Mouse (Mus musculus) CH12.LX (cell line): ENCODE results near the gene Selplg. TPM values are rescaled to one million over a fixed set of nuclear protein-coding genes. Genes with fewer than 3 reads are reported as not detected.

Experiments used
- DNase-seq: peaks from one replicate; pipeline ENCODE4 v3.0.0-alpha.2; 2013; ENCODE audit errors: extremely low read depth
- H3K27ac ChIP-seq: 2 replicates; pipeline ENCODE4 v1.5.1; 2012; ENCODE audit warnings: low read depth, mild to moderate bottlenecking, control low read depth, moderate library complexity; ENCODE audit not compliant: insufficient read depth
- H3K27me3 ChIP-seq: replicated peaks from 2 replicates; pipeline ENCODE3; 2012; ENCODE audit warnings: inconsistent platforms
- H3K36me3 ChIP-seq, 2 experiments: replicated peaks in 1 of 2; 2 replicates each; pipeline versions ENCODE3 to v1.6.1; 2012; ENCODE audit warnings: inconsistent platforms in 1 of 2, low read length in 1 of 2, mild to moderate bottlenecking in 1 of 2, mixed read lengths in 1 of 2, moderate library complexity in 1 of 2; ENCODE audit not compliant: control insufficient read depth in 1 of 2, insufficient read depth in 1 of 2
- H3K4me1 ChIP-seq, 2 experiments: 2 replicates each; pipeline ENCODE4 v1.6.1; 2012; ENCODE audit warnings: inconsistent platforms in 1 of 2, moderate library complexity in 1 of 2; ENCODE audit not compliant: insufficient read depth in 2 of 2, control insufficient read depth in 1 of 2
- H3K4me2 ChIP-seq: 2 replicates; pipeline ENCODE4 v1.6.1; 2012; ENCODE audit warnings: low read depth, mild to moderate bottlenecking, control low read depth; ENCODE audit not compliant: poor library complexity, insufficient read depth, severe bottlenecking
- H3K4me3 ChIP-seq, 3 experiments: fragments of 150-350 bp in 1 of 3; sonication (generic) in 1 of 3; replicated peaks in 1 of 3; 2 replicates each; pipeline versions ENCODE3 to v1.5.1; 2011 to 2012; ENCODE audit warnings: low read depth in 2 of 3, low read length in 2 of 3, mild to moderate bottlenecking in 2 of 3, moderate library complexity in 2 of 3, control low read depth in 1 of 3, improper control_type of control experiment in 1 of 3, inconsistent platforms in 1 of 3, mixed read lengths in 1 of 3; ENCODE audit not compliant: poor library complexity in 1 of 3
- H3K79me2 ChIP-seq: replicated peaks from 2 replicates; pipeline ENCODE4 v1.6.1; 2012; ENCODE audit warnings: mild to moderate bottlenecking, moderate library complexity; ENCODE audit not compliant: control insufficient read depth, poor library complexity, insufficient read depth, severe bottlenecking; ENCODE audit errors: extremely low read depth
- H3K9ac ChIP-seq: 2 replicates; pipeline ENCODE4 v1.6.1; 2012; ENCODE audit warnings: low read depth, mild to moderate bottlenecking, control low read depth, moderate library complexity; ENCODE audit not compliant: insufficient read depth
- H3K9me3 ChIP-seq: replicated peaks from 2 replicates; pipeline ENCODE3; 2012; ENCODE audit warnings: low read length, inconsistent platforms, mixed read lengths
- CHD1 ChIP-seq: IDR thresholded peaks from 2 replicates; pipeline ENCODE4 v1.6.1; 2012; ENCODE audit warnings: low read depth, low read length, improper control_type of control experiment, inconsistent platforms
- CTCF ChIP-seq, 2 experiments: IDR thresholded peaks in 1 of 2; conservative IDR thresholded peaks in 1 of 2; 2 replicates each; pipeline ENCODE4 v1.5.1; 2011 to 2012; ENCODE audit warnings: low read depth in 2 of 2, low read length in 2 of 2, improper control_type of control experiment in 1 of 2, inconsistent platforms in 1 of 2, mild to moderate bottlenecking in 1 of 2, moderate library complexity in 1 of 2
- E2F4 ChIP-seq: IDR thresholded peaks from 2 replicates; pipeline ENCODE4 v1.6.1; 2011; ENCODE audit warnings: low read depth, low read length, improper control_type of control experiment; ENCODE audit not compliant: insufficient replicate concordance
- ELF1 ChIP-seq: IDR thresholded peaks from 2 replicates; pipeline ENCODE4 v1.6.1; 2014; ENCODE audit warnings: low read depth, mild to moderate bottlenecking, inconsistent platforms, low read length, improper control_type of control experiment
- ETS1 ChIP-seq: conservative IDR thresholded peaks from 2 replicates; pipeline ENCODE4 v1.6.1; 2012; ENCODE audit warnings: low read depth, mild to moderate bottlenecking, inconsistent platforms, low read length, improper control_type of control experiment, moderate library complexity
- GABPA ChIP-seq: IDR thresholded peaks from 2 replicates; pipeline ENCODE4 v1.6.1; 2012; ENCODE audit warnings: low read depth, low read length, improper control_type of control experiment, inconsistent platforms; ENCODE audit not compliant: insufficient replicate concordance
- JUN ChIP-seq: IDR thresholded peaks from 2 replicates; pipeline ENCODE4 v1.6.1; 2011; ENCODE audit warnings: low read depth, mild to moderate bottlenecking, low read length, improper control_type of control experiment, moderate library complexity; ENCODE audit not compliant: insufficient read depth
- JUND ChIP-seq: conservative IDR thresholded peaks from 2 replicates; pipeline ENCODE4 v1.6.1; 2011; ENCODE audit warnings: low read depth, low read length, improper control_type of control experiment
- KAT2A ChIP-seq: IDR thresholded peaks from 2 replicates; pipeline ENCODE4 v1.6.1; 2012; ENCODE audit warnings: low read length, improper control_type of control experiment, inconsistent platforms; ENCODE audit not compliant: insufficient replicate concordance
- MAFK ChIP-seq: IDR thresholded peaks from 2 replicates; pipeline ENCODE4 v1.6.1; 2011; ENCODE audit warnings: low read length, improper control_type of control experiment; ENCODE audit not compliant: insufficient replicate concordance
- MAZ ChIP-seq: IDR thresholded peaks from 2 replicates; pipeline ENCODE4 v1.6.1; 2012; ENCODE audit warnings: low read depth, mild to moderate bottlenecking, inconsistent platforms, low read length, improper control_type of control experiment, moderate library complexity
- PAX5 ChIP-seq: IDR thresholded peaks from 2 replicates; pipeline ENCODE4 v1.6.1; 2012; ENCODE audit warnings: low read length, inconsistent platforms, mixed read lengths
- POLR2A ChIP-seq: IDR thresholded peaks from 2 replicates; pipeline ENCODE4 v1.6.1; 2011; ENCODE audit warnings: low read depth, mild to moderate bottlenecking, improper control_type of control experiment, low read length
- POLR2AphosphoS2 ChIP-seq: IDR thresholded peaks from 2 replicates; pipeline ENCODE4 v1.6.1; 2011; ENCODE audit warnings: low read depth, low read length, improper control_type of control experiment
- RAD21 ChIP-seq: IDR thresholded peaks from 2 replicates; pipeline ENCODE4 v1.6.1; 2011; ENCODE audit warnings: low read depth, mild to moderate bottlenecking, low read length, improper control_type of control experiment, moderate library complexity
- RCOR1 ChIP-seq: conservative IDR thresholded peaks from 2 replicates; pipeline ENCODE4 v1.6.1; 2012; ENCODE audit warnings: low read depth, mild to moderate bottlenecking, inconsistent platforms, low read length, improper control_type of control experiment
- SIN3A ChIP-seq: IDR thresholded peaks from 2 replicates; pipeline ENCODE4 v1.6.1; 2012; ENCODE audit warnings: low read length, improper control_type of control experiment, inconsistent platforms
- SMC3 ChIP-seq: IDR thresholded peaks from 2 replicates; pipeline ENCODE4 v1.6.1; 2011; ENCODE audit warnings: low read depth, low read length, improper control_type of control experiment
- TBP ChIP-seq: conservative IDR thresholded peaks from 2 replicates; pipeline ENCODE4 v1.6.1; 2011; ENCODE audit warnings: low read depth, low read length, improper control_type of control experiment
- TCF12 ChIP-seq: IDR thresholded peaks from 2 replicates; pipeline ENCODE4 v1.6.1; 2014; ENCODE audit warnings: low read depth, mild to moderate bottlenecking, inconsistent platforms, low read length, improper control_type of control experiment
- ZC3H11A ChIP-seq: IDR thresholded peaks from 2 replicates; pipeline ENCODE4 v1.6.1; 2012; ENCODE audit warnings: low read depth, mild to moderate bottlenecking, inconsistent platforms, low read length, improper control_type of control experiment
- ZKSCAN1 ChIP-seq: IDR thresholded peaks from 2 replicates; pipeline ENCODE4 v1.6.1; 2012; ENCODE audit warnings: low read depth, inconsistent platforms, low read length, improper control_type of control experiment, borderline replicate concordance
- ZMIZ1 ChIP-seq: IDR thresholded peaks from 2 replicates; pipeline ENCODE4 v1.6.1; 2012; ENCODE audit warnings: low read depth, mild to moderate bottlenecking, inconsistent platforms, low read length, improper control_type of control experiment
- ZNF384 ChIP-seq: IDR thresholded peaks from 2 replicates; pipeline ENCODE4 v1.6.1; 2012; ENCODE audit warnings: low read depth, low read length, improper control_type of control experiment, inconsistent platforms
- dilution Hi-C: fragments of 300-500 bp; cut with MboI; formaldehyde crosslinking; loops from 2 replicates; pipeline ENCODE4 v1.14.3; 2020; ENCODE audit warnings: low sequenced_read_pairs; ENCODE audit not compliant: extremely low pct_unique_long_range_greater_than_20kb, extremely low pct_ligation_motif_present
- in situ Hi-C: fragments of 300-500 bp; cut with MboI; formaldehyde crosslinking; loops from 3 replicates; pipeline ENCODE4 v1.14.3; 2019; ENCODE audit warnings: low sequenced_read_pairs, low pct_ligation_motif_present, low pct_unique_long_range_greater_than_20kb, mixed read lengths
- polyA plus RNA-seq: library from polyadenylated mRNA; unstranded; fragments of >175 nt; gene quantifications from 2 replicates; pipeline ENCODE4 v1.2.1, GENCODE M21; 2012; ENCODE audit warnings: low read depth; ENCODE audit not compliant: insufficient read length
- total RNA-seq, 2 experiments: library from RNA; depleted of rRNA; stranded (reverse); fragments of 300-350 nt in 1 of 2; fragments of >200 nt in 1 of 2; gene quantifications; 2 replicates each; pipeline ENCODE4 v1.2.3; 2012 to 2014

Gene Selplg
- total and polyA plus RNA-seq, 3 experiments, result 29.4 to 58.5 (median 41.6) TPM

DNA sequence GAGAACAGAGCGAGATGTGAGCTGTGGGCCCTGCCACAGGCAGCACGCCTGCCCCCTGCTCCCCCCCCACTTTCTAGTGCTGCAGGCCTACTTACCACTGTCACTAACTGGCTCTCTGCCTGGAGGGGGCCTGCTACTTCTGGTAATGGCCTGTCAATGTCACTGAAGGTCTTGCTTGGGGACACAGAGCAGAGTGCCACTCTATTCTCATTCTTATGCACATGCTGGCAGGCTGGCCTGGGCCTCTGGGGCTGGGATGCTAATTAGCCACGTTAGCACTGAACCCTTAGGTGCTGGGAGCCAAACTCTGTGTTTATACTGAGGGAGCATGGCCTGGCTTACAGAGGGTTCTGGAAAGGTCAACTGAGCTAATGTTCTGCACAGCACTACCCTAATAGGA, 23.3 kb upstream of the Selplg start:
- H3K4me1 ChIP-seq, result peaks cover 3 to 11% of the 10 kb centered on the region in 2 experiments
- peaks cover 20 to 92% of the 10 kb centered on the region in 2 experiments for H3K36me3 ChIP-seq
- no peak for DNase-seq
- no peak overlapping the region for H3K27ac ChIP-seq
- H3K79me2 ChIP-seq, result no peaks in the 10 kb centered on the region
- dilution Hi-C loops, result no loop called here
- H3K4me2 ChIP-seq, result no peak overlapping the region
- H3K4me3 ChIP-seq, result no peak overlapping the region
- H3K27me3 ChIP-seq, result no peaks in the 10 kb centered on the region
- H3K9me3 ChIP-seq, result no peaks in the 10 kb centered on the region
- H3K9ac ChIP-seq, result no peak overlapping the region
- no peak for TF ChIP-seq TCF12
- TF ChIP-seq CTCF (conservative IDR thresholded peaks at IDR 0.05 in 1 of 2, IDR thresholded peaks at IDR 0.05 in 1 of 2; ENCODE audit: low read depth in 2 of 2, low read length in 2 of 2), result no peak
- TF ChIP-seq ZKSCAN1, result no peak
- no peak for TF ChIP-seq ZNF384
- no peak for TF ChIP-seq GABPA
- TF ChIP-seq, all 38 proteins: peak for 0
- in situ Hi-C loops, result loop anchor here (10.0 kb wide), 1 partner anchor 79 kb away; no protein-coding TSS in a partner anchor

GRCm38 (mm10) chr5:113855117-113855516, 22.7 kb upstream of the Selplg start:
- no peak overlapping the region for H3K27ac ChIP-seq
- in situ Hi-C loops, result loop anchor here (10.0 kb wide), 1 partner anchor 80 kb away; no protein-coding TSS in a partner anchor
- no peak overlapping the region for H3K9ac ChIP-seq
- peaks cover 26 to 93% of the 10 kb centered on the region in 2 experiments for H3K36me3 ChIP-seq
- H3K4me3 ChIP-seq, result no peak overlapping the region
- TF ChIP-seq RAD21 (no peak), POLR2AphosphoS2 (no peak), CTCF (conservative IDR thresholded peaks at IDR 0.05 in 1 of 2, IDR thresholded peaks at IDR 0.05 in 1 of 2; ENCODE audit: low read depth in 2 of 2, low read length in 2 of 2) (no peak), TCF12 (no peak), TBP (no peak), ETS1 (no peak)
- H3K27me3 ChIP-seq, result no peaks in the 10 kb centered on the region
- dilution Hi-C loops, result no loop called here
- no peaks in the 10 kb centered on the region for H3K9me3 ChIP-seq
- DNase-seq, result no peak
- no peaks in the 10 kb centered on the region for H3K79me2 ChIP-seq
- H3K4me2 ChIP-seq, result no peak overlapping the region
- peaks cover 3 to 11% of the 10 kb centered on the region in 2 experiments for H3K4me1 ChIP-seq

GRCm38 (mm10) chr5:113854494-113854893, 22.1 kb upstream of the Selplg start:
- Histone ChIP-seq H3K27ac (no peak overlapping the region), H3K79me2 (no peaks in the 10 kb centered on the region), H3K4me3 (no peak overlapping the region), H3K27me3 (no peaks in the 10 kb centered on the region), H3K9me3 (peaks cover 2% of the 10 kb centered on the region), H3K9ac (no peak overlapping the region), H3K4me1 (peaks cover 3 to 11% of the 10 kb centered on the region in 2 experiments), H3K36me3 (peaks cover 32 to 95% of the 10 kb centered on the region in 2 experiments), H3K4me2 (no peak overlapping the region)
- TF ChIP-seq SIN3A (no peak), ZMIZ1 (no peak), PAX5 (no peak), MAZ (no peak), E2F4 (no peak), KAT2A (no peak), ETS1 (no peak), MAFK (no peak), RAD21 (peak; percentile 84), RCOR1 (no peak), POLR2AphosphoS2 (no peak), ZC3H11A (peak; percentile 66; the same call in 1 of the 2 replicates), POLR2A (no peak), JUN (no peak), ELF1 (no peak), CTCF (conservative IDR thresholded peaks at IDR 0.05 in 1 of 2, IDR thresholded peaks at IDR 0.05 in 1 of 2; ENCODE audit: low read depth in 2 of 2, low read length in 2 of 2) (peak; percentile 56 to 93), TCF12 (no peak), SMC3 (peak; percentile 92), JUND (no peak), CHD1 (no peak)
- DNase-seq, result peak; percentile 61
- in situ Hi-C loops, result loop anchor here (5.0 to 10.0 kb wide), 2 partner anchors 80 to 193 kb away; no protein-coding TSS in a partner anchor
- dilution Hi-C loops, result no loop called here
